Mouse (Mus musculus) intestine, postnatal 0 days (tissue): ENCODE results near the gene Bcat1. TPM values are rescaled to one million over a fixed set of nuclear protein-coding genes. Genes with fewer than 3 reads are reported as not detected.

Experiments
- ATAC-seq: fragments of 200-750 bp; cut with Nextera tagmentation; 2 replicates; pipeline ENCODE4 v1.8.0; 2017; ENCODE audit warnings: mild to moderate bottlenecking, moderate TSS enrichment, moderate library complexity
- H3K27ac ChIP-seq: fragments of 300-500 bp; sonication (generic); 2 replicates; pipeline ENCODE4 v1.5.1; 2014; ENCODE audit warnings: mild to moderate bottlenecking, low read depth, low read length, moderate library complexity
- H3K27me3 ChIP-seq: fragments of 300-500 bp; sonication (generic); replicated peaks from 2 replicates; pipeline ENCODE4 v1.6.1; 2014; ENCODE audit warnings: low read length, mixed read lengths; ENCODE audit not compliant: control insufficient read depth, insufficient read depth
- H3K36me3 ChIP-seq: fragments of 300-500 bp; sonication (generic); 2 replicates; pipeline ENCODE4 v1.6.1; 2014; ENCODE audit warnings: mild to moderate bottlenecking, moderate library complexity; ENCODE audit not compliant: control insufficient read depth, insufficient read depth
- H3K4me1 ChIP-seq: fragments of 300-500 bp; sonication (generic); replicated peaks from 2 replicates; pipeline ENCODE4 v1.6.1; 2014; ENCODE audit warnings: antibody characterized with exemption, low read length, mixed read lengths; ENCODE audit not compliant: control insufficient read depth, insufficient read depth
- H3K4me2 ChIP-seq: fragments of 300-500 bp; sonication (generic); replicated peaks from 2 replicates; pipeline ENCODE4 v1.6.1; 2014; ENCODE audit warnings: low read depth, mild to moderate bottlenecking, moderate library complexity
- H3K4me3 ChIP-seq: fragments of 300-500 bp; sonication (generic); 2 replicates; pipeline ENCODE4 v1.5.1; 2014; ENCODE audit warnings: low read depth, low read length
- H3K9ac ChIP-seq: fragments of 300-500 bp; sonication (generic); 2 replicates; pipeline ENCODE4 v1.6.1; 2014; ENCODE audit warnings: mild to moderate bottlenecking, low read depth, low read length
- H3K9me3 ChIP-seq: fragments of 300-500 bp; sonication (generic); 2 replicates; pipeline ENCODE4 v1.6.1; 2016; ENCODE audit warnings: mixed run types; ENCODE audit not compliant: control insufficient read depth
- CTCF ChIP-seq: sonication (generic); IDR thresholded peaks from 2 replicates; pipeline ENCODE4 v1.5.1; 2016; ENCODE audit warnings: low read depth, mild to moderate bottlenecking, control low read depth, antibody characterized with exemption, moderate library complexity
- WGBS: fragments of 180-500 bp; shearing (Covaris S2); extraction: QIAGEN DNeasy Blood & Tissue Kit; methylation state at CpG from one replicate; pipeline ENCODE4 v1.1.7; 2014; 5-methylcytosine and 5-hydroxymethylcytosine counted together
- polyA plus RNA-seq: library from polyadenylated mRNA; unstranded; fragments of >200 nt; fragmentation: Nextera tagmentation; extraction: Ambion mirVana; gene quantifications from 2 replicates; pipeline ENCODE4 v1.2.1, GENCODE M21; 2015

Bcat1 gene
- polyA plus RNA-seq, 1 experiment from 2014 or later = 1.0 TPM

DNA sequence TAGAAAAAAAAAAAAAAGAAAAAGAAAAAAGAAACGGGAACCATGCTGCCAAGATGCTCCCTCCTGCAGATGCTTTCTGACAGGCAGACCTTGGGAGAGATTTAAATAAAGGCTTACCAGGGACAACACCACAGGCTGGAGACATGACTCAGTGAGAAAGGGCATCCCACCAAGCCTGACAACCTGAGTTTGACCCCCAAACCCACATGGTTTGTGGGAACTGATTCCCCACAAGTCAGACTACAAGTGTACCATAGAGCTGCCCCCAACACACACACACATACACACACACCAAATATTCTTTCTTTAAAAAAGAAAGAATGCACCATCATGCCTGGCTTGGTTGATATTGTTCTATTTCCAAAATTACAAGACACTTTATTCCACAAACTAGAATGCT, 11.9 kb downstream of the Bcat1 start:
- no peak for TF ChIP-seq CTCF
- Histone ChIP-seq H3K27me3 (no peaks in the 10 kb centered on the region), H3K27ac (no peak overlapping the region), H3K4me1 (no peaks in the 10 kb centered on the region), H3K4me2 (no peak overlapping the region), H3K9ac (no peak overlapping the region), H3K4me3 (no peak overlapping the region), H3K36me3 (no peaks in the 10 kb centered on the region), H3K9me3 (no peaks in the 10 kb centered on the region)
- ATAC-seq = no peak
- WGBS = 63% methylated on average over 1 of the region's 1 CpGs

DNA sequence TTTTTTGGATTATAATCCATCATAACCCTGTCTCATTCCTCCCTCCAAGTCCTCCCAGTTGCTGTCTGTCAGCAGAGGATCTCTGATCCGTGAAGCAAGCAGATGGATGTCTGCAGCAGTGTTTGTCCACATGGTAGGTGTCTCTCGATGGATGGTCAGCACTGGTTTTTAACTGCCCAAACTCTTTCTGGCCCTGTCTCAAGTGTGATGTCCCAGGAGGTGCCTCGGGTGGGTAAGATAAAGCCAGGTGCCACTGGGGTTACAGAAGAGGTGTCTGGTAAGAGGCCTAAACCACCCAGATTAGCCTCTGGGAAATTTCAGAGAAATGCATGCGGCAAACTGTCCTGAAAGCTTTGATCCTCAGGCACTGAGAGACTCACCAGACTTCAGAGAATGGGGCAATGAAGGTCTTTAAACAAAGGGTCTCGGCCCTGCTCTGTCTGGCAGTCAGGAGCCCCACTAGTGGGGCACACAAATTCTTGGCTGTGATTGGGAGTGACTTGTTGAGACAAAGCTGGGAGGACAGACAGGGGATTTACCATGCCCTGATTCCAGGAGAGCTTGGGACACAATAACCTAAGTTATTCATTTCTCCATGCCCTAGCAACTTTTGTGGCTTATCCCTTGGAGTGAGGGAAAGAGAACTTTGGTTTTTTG, 12.6 kb downstream of the Bcat1 start:
- H3K4me2 ChIP-seq = no peak overlapping the region
- no peak for ATAC-seq
- no peak overlapping the region for H3K4me3 ChIP-seq
- H3K27me3 ChIP-seq = no peaks in the 10 kb centered on the region
- no peak for TF ChIP-seq CTCF
- no peaks in the 10 kb centered on the region for H3K9me3 ChIP-seq
- no peak overlapping the region for H3K9ac ChIP-seq
- 56% methylated on average over 5 of the region's 5 CpGs for WGBS
- H3K36me3 ChIP-seq = no peaks in the 10 kb centered on the region
- no peak overlapping the region for H3K27ac ChIP-seq
- H3K4me1 ChIP-seq = no peaks in the 10 kb centered on the region

DNA sequence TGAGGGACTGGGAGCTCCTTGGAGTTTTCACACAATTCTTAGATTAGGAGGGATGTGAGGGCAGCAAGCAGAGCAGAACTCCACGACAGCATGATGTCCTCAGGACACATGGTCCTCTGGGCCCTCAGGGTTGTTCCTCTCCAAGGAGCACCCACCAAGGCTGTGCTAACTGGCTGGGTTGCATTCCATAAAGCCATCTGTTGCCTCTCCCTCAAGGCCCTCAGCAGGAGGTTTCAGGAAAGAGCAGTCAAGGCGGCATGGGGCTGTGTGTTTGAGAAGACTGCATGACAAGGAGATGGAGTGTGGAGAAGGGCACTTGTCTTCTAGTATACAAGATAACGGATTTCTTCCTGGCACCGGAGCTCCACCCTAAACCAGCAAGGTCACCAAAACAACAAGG, 13.2 kb downstream of the Bcat1 start:
- no peak overlapping the region for H3K4me2 ChIP-seq
- H3K4me1 ChIP-seq = no peaks in the 10 kb centered on the region
- 64% methylated on average over 4 of the region's 4 CpGs for WGBS
- no peak overlapping the region for H3K4me3 ChIP-seq
- no peaks in the 10 kb centered on the region for H3K36me3 ChIP-seq
- H3K27ac ChIP-seq = no peak overlapping the region
- H3K9me3 ChIP-seq = no peaks in the 10 kb centered on the region
- ATAC-seq = no peak
- no peak for TF ChIP-seq CTCF
- H3K27me3 ChIP-seq = no peaks in the 10 kb centered on the region
- no peak overlapping the region for H3K9ac ChIP-seq

GRCm38 (mm10) chr6:145061361-145061760, 14.6 kb downstream of the Bcat1 start:
- no peak overlapping the region for H3K4me2 ChIP-seq
- TF ChIP-seq CTCF = no peak
- no peak overlapping the region for H3K9ac ChIP-seq
- 86% methylated on average over 1 of the region's 1 CpGs for WGBS
- H3K36me3 ChIP-seq = no peaks in the 10 kb centered on the region
- ATAC-seq = no peak
- H3K27ac ChIP-seq = no peak overlapping the region
- H3K27me3 ChIP-seq = no peaks in the 10 kb centered on the region
- H3K4me3 ChIP-seq = no peak overlapping the region
- no peaks in the 10 kb centered on the region for H3K4me1 ChIP-seq
- no peaks in the 10 kb centered on the region for H3K9me3 ChIP-seq

DNA sequence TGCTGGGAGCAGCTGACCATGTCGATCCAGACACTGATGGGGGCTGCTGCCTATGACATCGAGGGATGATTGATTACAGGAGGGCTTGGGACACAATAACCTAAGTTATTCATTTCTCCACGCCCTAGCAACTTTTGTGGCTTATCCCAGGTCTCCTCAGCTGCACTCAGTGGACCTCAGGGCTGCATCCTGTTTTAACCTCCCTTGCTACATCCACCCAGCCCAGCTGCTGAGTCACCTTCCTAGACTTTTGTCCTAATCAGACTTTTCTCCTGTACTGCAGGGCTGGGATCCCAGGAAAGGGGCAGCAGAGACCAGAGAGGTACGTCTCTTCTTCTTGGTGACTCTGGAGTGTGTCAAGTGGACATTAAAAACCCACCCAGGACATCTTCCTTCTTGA, 19.9 kb downstream of the Bcat1 start:
- H3K4me3 ChIP-seq = no peak overlapping the region
- ATAC-seq = no peak
- H3K27me3 ChIP-seq = no peaks in the 10 kb centered on the region
- no peaks in the 10 kb centered on the region for H3K36me3 ChIP-seq
- no peak overlapping the region for H3K4me2 ChIP-seq
- no peaks in the 10 kb centered on the region for H3K4me1 ChIP-seq
- no peak for TF ChIP-seq CTCF
- no peaks in the 10 kb centered on the region for H3K9me3 ChIP-seq
- no peak overlapping the region for H3K27ac ChIP-seq
- H3K9ac ChIP-seq = no peak overlapping the region
- 63% methylated on average over 4 of the region's 4 CpGs for WGBS

GRCm38 (mm10) chr6:145055277-145055858, 20.6 kb downstream of the Bcat1 start:
- Histone ChIP-seq H3K9me3 (no peaks in the 10 kb centered on the region), H3K4me3 (no peak overlapping the region), H3K4me2 (no peak overlapping the region), H3K27me3 (no peaks in the 10 kb centered on the region), H3K9ac (no peak overlapping the region), H3K4me1 (no peaks in the 10 kb centered on the region), H3K36me3 (no peaks in the 10 kb centered on the region), H3K27ac (no peak overlapping the region)
- TF ChIP-seq CTCF = no peak
- ATAC-seq = no peak
- 46% methylated on average over 6 of the region's 6 CpGs for WGBS

DNA sequence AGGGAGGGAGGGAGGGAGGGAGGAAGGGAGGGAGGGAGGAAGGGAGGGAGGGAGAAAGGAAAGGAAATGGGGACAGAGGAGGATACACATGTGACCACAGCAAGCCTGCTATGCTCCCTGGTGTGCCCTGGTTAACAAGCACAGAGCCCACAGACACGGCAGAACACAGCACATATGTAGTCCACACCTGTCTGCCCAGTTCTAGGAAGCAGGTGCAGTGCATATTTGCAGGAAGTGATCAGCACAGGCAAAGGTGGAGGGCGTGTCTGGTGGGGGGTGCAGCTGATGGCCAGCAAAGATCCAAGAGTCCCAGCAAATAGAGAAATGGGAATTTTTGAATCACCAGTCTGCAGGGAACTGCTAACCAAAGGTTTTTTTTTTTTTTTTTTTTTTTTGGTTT, 23.3 kb downstream of the Bcat1 start:
- Histone ChIP-seq H3K36me3 (no peaks in the 10 kb centered on the region), H3K4me2 (no peak overlapping the region), H3K4me3 (no peak overlapping the region), H3K4me1 (no peaks in the 10 kb centered on the region), H3K27me3 (peaks cover 17% of the 10 kb centered on the region), H3K27ac (no peak overlapping the region), H3K9me3 (no peaks in the 10 kb centered on the region), H3K9ac (no peak overlapping the region)
- WGBS = 27% methylated on average over 2 of the region's 2 CpGs
- peak; percentile 78 for ATAC-seq
- TF ChIP-seq CTCF = no peak
